Mouse (Mus musculus) hindbrain, embryonic 11.5 days (tissue): ENCODE results near the gene Tmed4. TPM values are rescaled to one million over a fixed set of nuclear protein-coding genes. Genes with fewer than 3 reads are reported as not detected.
A peak's percentile ranks its signal among the peaks of the same experiment; 100 is the strongest.

Experiments
- ATAC-seq: fragments of 200-750 bp; cut with Nextera tagmentation; 2 replicates; pipeline ENCODE4 v1.8.0; 2017; ENCODE audit warnings: mild to moderate bottlenecking, moderate TSS enrichment, moderate library complexity; ENCODE audit not compliant: low FRiP score
- DNase-seq: peaks from one replicate; pipeline ENCODE4 v3.0.0-alpha.2; 2015; ENCODE audit warnings: low spot score
- H3K27ac ChIP-seq: fragments of 300-500 bp; sonication (generic); 2 replicates; pipeline ENCODE4 v1.5.1; 2014; ENCODE audit warnings: mild to moderate bottlenecking, low read depth, low read length
- H3K27me3 ChIP-seq: fragments of 300-500 bp; sonication (generic); 2 replicates; pipeline ENCODE4 v1.6.1; 2014; ENCODE audit warnings: mild to moderate bottlenecking, low read length, moderate library complexity, mixed read lengths; ENCODE audit not compliant: control insufficient read depth, insufficient read depth
- H3K36me3 ChIP-seq: fragments of 300-500 bp; sonication (generic); 2 replicates; pipeline ENCODE4 v1.6.1; 2014; ENCODE audit warnings: mild to moderate bottlenecking, low read length, moderate library complexity, mixed read lengths; ENCODE audit not compliant: control insufficient read depth, insufficient read depth
- H3K4me1 ChIP-seq: fragments of 300-500 bp; sonication (generic); replicated peaks from 2 replicates; pipeline ENCODE4 v1.6.1; 2014; ENCODE audit warnings: low read length, mixed read lengths; ENCODE audit not compliant: control insufficient read depth, insufficient read depth
- H3K4me2 ChIP-seq: fragments of 300-500 bp; sonication (generic); replicated peaks from 2 replicates; pipeline ENCODE4 v1.6.1; 2014; ENCODE audit warnings: mild to moderate bottlenecking, low read depth, low read length
- H3K4me3 ChIP-seq: fragments of 300-500 bp; sonication (generic); 2 replicates; pipeline ENCODE4 v1.5.1; 2014; ENCODE audit warnings: low read depth, low read length
- H3K9ac ChIP-seq: fragments of 300-500 bp; sonication (generic); 2 replicates; pipeline ENCODE4 v1.6.1; 2014; ENCODE audit warnings: low read depth, low read length
- H3K9me3 ChIP-seq: fragments of 300-500 bp; sonication (generic); 2 replicates; pipeline ENCODE4 v1.6.1; 2016; ENCODE audit warnings: low read length; ENCODE audit not compliant: control insufficient read depth
- WGBS: fragments of 180-500 bp; shearing (Covaris S2); extraction: QIAGEN DNeasy Blood & Tissue Kit; methylation state at CpG from one replicate; pipeline ENCODE4 v1.1.7; 2014; 5-methylcytosine and 5-hydroxymethylcytosine counted together
- polyA plus RNA-seq: library from polyadenylated mRNA; unstranded; fragments of >200 nt; fragmentation: Nextera tagmentation; extraction: Ambion mirVana; gene quantifications from 2 replicates; pipeline ENCODE4 v1.2.1, GENCODE M21; 2014

The Tmed4 gene
- polyA plus RNA-seq, 1 experiment from 2014 or later, result 166 TPM

DNA sequence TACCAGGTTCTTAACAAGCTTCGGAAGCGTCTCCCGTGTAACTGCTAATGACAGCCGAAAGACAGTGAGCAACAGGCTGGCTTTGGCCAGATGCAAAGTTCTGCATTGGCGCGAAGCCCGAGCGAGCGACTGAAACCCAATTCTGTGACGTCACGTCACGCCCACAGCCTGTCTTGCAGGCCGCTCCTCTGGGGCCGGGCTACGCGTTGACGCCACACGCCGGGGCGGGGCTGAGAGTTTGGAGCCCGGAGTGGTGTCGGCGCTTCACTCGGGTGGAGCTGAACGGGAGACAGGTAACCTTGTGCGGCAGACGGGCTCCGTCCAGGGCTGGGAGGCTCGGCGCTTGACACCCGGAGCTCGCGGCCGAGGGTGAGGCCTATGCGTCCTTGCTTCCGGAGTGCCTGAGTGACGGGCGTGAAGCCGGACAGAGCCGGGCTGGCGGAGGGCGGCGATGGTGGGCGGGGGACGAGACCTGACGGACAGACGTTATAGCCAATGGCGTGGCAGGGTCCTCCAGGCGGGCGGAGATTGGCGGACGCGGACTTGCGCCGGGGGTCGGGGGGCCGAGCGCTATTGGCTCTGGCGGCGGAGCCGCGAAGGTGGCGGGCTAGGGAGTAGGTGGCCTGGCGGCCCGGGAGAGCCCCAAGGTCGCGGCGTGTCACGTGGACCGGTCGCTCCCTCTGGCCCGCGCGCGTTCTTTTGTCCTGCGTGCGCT is 16.9 kb upstream of the Tmed4 start, which contains the start of gene Ogdh:
Gene Ogdh, plus strand, starts transcription at position 233 of the 715 bp plus-strand sequence.
- peak; percentile 99 for ATAC-seq
- Histone ChIP-seq H3K4me3 (peak within 1 kb of the TSS; percentile 83), H3K27me3 (no peaks in the 10 kb centered on the region), H3K27ac (peak within 1 kb of the TSS; percentile 64), H3K36me3 (no peaks in the 10 kb centered on the region), H3K9me3 (no peaks in the 10 kb centered on the region), H3K9ac (peak within 1 kb of the TSS; percentile 61), H3K4me1 (no peaks in the 10 kb centered on the region), H3K4me2 (peak within 1 kb of the TSS; percentile 76)
- 0% methylated on average over 73 of the region's 77 CpGs for WGBS
- peak; percentile 98 for DNase-seq

DNA sequence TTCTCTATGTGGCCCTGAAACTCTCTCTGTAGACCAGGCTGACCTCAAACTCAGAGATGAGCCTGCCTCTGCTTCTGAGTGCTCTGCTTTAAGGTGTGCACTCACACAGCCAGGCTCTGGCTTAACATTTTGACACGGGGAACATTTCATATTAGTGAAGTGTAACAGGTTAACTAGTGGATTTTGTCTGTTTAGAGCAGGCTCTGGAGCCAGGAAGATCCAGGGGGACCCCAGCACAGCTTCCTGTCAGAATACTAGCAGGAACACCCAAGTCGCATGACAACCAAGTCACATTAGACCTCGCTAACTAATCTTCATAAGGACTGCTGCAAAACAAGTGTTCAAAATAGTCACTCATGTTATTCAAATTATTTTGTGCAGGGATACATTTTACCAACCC is 16.2 kb upstream of the Tmed4 start:
- no peak overlapping the region for H3K27ac ChIP-seq
- no peaks in the 10 kb centered on the region for H3K36me3 ChIP-seq
- DNase-seq, result no peak
- no peaks in the 10 kb centered on the region for H3K4me1 ChIP-seq
- peak overlapping the region; percentile 61 for H3K9ac ChIP-seq
- H3K27me3 ChIP-seq, result no peaks in the 10 kb centered on the region
- no peaks in the 10 kb centered on the region for H3K9me3 ChIP-seq
- H3K4me2 ChIP-seq, result peak overlapping the region; percentile 76
- 34% methylated on average over 3 of the region's 3 CpGs for WGBS
- ATAC-seq, result no peak
- H3K4me3 ChIP-seq, result peak overlapping the region; percentile 83

DNA sequence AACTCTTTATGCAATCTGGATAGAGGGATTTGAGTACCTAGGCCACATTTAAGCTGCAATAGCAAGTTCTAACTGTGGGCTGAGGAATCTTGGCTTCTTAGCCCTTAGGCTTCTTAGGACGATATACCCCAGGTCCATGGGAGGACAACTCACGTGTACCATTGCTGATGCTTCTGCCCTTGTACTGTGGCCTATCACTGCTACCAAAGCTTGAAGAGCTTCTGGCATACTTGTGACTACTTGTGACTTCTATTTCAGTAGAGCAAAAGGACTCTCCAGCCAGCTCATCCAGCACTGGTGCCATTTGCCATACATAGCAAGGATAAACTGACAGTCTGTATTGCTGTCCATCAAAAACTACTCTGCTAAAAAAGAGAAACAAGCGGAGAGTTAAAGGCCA is 15.5 kb upstream of the Tmed4 start:
- DNase-seq (no peak), ATAC-seq (no peak)
- H3K27ac ChIP-seq, result no peak overlapping the region
- no peaks in the 10 kb centered on the region for H3K4me1 ChIP-seq
- H3K9ac ChIP-seq, result no peak overlapping the region
- WGBS, result 88% methylated on average over 3 of the region's 3 CpGs
- no peak overlapping the region for H3K4me2 ChIP-seq
- H3K36me3 ChIP-seq, result no peaks in the 10 kb centered on the region
- H3K27me3 ChIP-seq, result no peaks in the 10 kb centered on the region
- no peaks in the 10 kb centered on the region for H3K9me3 ChIP-seq
- H3K4me3 ChIP-seq, result no peak overlapping the region

DNA sequence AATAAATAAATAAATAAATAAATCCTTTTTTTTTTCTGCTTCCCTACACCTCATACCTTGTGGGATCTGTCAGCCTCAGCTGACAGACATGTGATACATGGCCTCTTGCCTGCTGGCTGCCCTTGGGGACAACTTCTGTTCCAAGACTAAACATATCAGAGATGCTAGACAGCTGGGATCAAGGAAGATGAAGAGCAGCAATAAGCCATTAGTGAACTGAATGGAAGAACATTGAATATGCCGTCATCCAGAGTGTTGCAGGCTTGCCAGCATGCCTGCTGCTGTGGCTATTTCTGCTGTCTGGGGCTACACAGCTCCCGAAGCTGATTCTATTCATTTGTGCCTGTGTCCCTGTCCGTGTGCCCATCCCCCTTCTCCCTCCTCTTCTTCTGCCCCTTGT is 8.3 kb upstream of the Tmed4 start:
- no peaks in the 10 kb centered on the region for H3K36me3 ChIP-seq
- no peak for DNase-seq
- 68% methylated on average over 3 of the region's 3 CpGs for WGBS

DNA sequence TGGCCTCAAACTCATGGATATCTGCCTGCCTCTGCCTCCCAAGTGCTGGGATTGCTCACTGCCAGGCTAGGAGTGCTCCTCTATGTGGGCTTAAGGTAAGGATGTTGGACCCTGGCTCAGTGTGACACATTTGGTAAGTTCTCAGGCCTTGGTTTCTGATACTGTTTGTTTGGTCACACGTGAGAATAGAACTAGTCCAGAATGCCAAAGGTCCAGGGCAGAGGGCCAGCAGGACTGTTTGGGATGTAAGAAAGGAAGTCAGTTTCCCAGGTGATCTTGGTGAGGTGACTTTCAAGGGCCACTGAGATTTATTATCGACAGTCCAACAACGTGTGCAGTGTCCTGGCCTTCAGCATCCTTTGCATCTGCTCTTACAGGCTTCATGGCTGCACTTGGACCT is 1.8 kb upstream of the Tmed4 start:
- H3K4me1 ChIP-seq, result peaks cover 5% of the 10 kb centered on the region; the same call in 1 of the 2 replicates
- DNase-seq (no peak), ATAC-seq (no peak)
- H3K9me3 ChIP-seq, result no peaks in the 10 kb centered on the region
- no peak overlapping the region for H3K27ac ChIP-seq
- no peaks in the 10 kb centered on the region; the same call in 1 of the 2 replicates for H3K36me3 ChIP-seq
- H3K4me2 ChIP-seq, result no peak overlapping the region
- no peak overlapping the region for H3K9ac ChIP-seq
- H3K4me3 ChIP-seq, result no peak overlapping the region
- 81% methylated on average over 3 of the region's 3 CpGs for WGBS
- no peaks in the 10 kb centered on the region for H3K27me3 ChIP-seq

More for the DNA sequence above, 8.3 kb upstream of the Tmed4 start:
- Histone ChIP-seq H3K4me1 (no peaks in the 10 kb centered on the region), H3K9me3 (no peaks in the 10 kb centered on the region), H3K4me3 (no peak overlapping the region), H3K9ac (no peak overlapping the region), H3K4me2 (no peak overlapping the region), H3K27me3 (no peaks in the 10 kb centered on the region), H3K27ac (no peak overlapping the region)
- no peak for ATAC-seq

DNA sequence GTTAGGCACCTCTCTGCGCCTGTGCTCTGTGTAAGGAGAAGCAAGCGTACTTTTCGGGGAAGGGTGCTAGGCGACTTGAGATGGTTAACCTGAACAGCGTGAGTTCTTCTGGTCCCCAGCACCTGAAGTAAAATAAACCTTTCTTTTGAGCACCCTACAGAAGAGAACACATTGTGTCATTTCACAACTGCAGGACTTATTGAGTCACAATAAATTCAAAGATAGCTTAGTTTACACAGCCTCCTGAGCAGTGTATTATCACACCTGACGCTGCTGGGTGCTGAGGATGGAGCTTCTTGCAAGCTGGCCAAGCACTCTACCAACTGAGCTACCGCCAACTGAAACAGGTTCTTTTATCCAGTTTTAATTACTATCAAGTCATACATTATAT is 419 bp upstream of the Tmed4 start:
- Histone ChIP-seq H3K4me1 (peaks cover 5% of the 10 kb centered on the region; the same call in 1 of the 2 replicates), H3K27ac (peak overlapping the region; percentile 74), H3K4me2 (peak overlapping the region; percentile 81), H3K4me3 (peak overlapping the region; percentile 98; the same call in 1 of the 2 replicates), H3K9ac (peak overlapping the region; percentile 95), H3K9me3 (no peaks in the 10 kb centered on the region), H3K36me3 (peaks cover 3% of the 10 kb centered on the region; the same call in 1 of the 2 replicates), H3K27me3 (no peaks in the 10 kb centered on the region)
- peak; percentile 33 for ATAC-seq
- no peak for DNase-seq
- WGBS, result 28% methylated on average over 7 of the region's 7 CpGs

DNA sequence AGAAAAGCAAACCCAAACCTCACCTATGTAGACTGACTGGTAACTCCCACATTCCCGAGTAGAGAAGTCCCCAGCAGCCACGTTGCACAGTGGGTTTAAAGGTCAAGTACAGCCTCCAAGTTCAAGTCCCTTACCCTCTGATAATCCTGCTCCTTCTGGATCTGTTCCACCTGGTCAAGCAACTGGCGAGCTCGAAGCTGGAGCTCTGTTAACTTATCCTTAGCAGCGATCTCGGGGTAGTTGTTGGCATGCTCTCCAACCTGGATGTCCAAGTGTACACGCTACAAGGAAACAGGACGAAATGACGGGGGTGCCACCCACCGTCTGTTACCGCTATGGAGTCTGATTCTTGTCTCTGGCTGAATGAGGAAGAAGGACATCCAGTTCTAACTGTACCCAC is 1.1 kb downstream of the Tmed4 start:
- Histone ChIP-seq H3K27ac (no peak overlapping the region), H3K9me3 (no peaks in the 10 kb centered on the region), H3K36me3 (peaks cover 3% of the 10 kb centered on the region; the same call in 1 of the 2 replicates), H3K4me3 (peak overlapping the region; percentile 98), H3K27me3 (no peaks in the 10 kb centered on the region), H3K4me2 (peak overlapping the region; percentile 81), H3K4me1 (peaks cover 5% of the 10 kb centered on the region; the same call in 1 of the 2 replicates), H3K9ac (peak overlapping the region; percentile 95)
- 75% methylated on average over 11 of the region's 11 CpGs for WGBS
- no peak for ATAC-seq
- DNase-seq, result no peak

DNA sequence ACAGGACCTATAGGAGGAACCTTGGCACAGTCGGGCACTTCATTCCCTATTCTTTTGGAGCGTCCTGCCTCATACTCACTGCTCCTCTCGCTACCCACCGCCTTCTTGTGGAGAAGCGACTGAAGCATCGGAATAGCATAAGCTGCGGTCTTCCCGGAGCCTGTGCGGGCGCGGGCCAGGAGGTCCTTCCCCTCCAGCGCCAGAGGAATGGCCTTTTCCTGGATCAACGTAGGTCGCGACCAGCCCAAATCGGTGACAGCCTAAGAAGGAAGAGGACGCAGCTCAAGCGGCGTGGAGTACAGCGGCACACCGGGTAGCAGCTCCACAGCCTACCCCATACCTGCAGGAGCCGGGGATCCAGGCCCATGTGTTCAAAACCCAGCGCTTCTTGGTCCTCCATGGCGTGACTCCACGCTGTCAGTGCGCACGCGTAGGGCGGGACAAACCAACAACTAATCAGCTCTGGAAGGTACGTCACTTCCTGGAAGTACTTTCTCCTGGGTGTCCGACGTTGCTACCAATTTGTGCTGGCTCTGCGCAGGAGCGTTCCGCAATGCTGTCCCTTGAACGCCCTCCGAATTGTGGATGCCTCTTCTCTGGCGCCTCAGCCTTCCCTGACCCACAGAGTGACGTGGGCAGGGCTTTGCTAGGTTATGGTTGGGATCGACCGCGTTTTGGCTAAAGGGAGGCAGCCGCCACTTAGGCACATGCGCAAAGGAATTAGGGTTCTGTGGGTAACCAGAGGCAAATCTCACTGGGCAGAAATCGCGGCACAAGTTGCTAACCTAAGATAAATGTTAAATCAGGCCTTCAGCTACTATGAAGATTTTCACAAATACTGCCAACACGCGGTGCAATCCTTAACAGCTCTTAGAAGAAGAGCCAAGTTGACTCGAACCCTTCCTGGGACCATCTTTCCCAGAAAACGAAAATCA is 7.1 kb downstream of the Tmed4 start, which contains the start of gene Ddx56:
Gene Ddx56, minus strand, starts transcription at position 453 of the 935 bp plus-strand sequence.
- Histone ChIP-seq H3K9ac (peak within 1 kb of the TSS; percentile 84), H3K4me1 (peaks cover 5% of the 10 kb centered on the region; the same call in 1 of the 2 replicates), H3K36me3 (peaks cover 18% of the 10 kb centered on the region), H3K27ac (peak within 1 kb of the TSS; percentile 85), H3K4me2 (peak within 1 kb of the TSS; percentile 69), H3K4me3 (peak within 1 kb of the TSS; percentile 90), H3K27me3 (no peaks in the 10 kb centered on the region), H3K9me3 (no peaks in the 10 kb centered on the region)
- DNase-seq, result peak; percentile 93
- ATAC-seq, result peak; percentile 95
- 2% methylated on average over 49 of the region's 50 CpGs for WGBS
